Mouse (Mus musculus) ovary, postnatal 14 days (tissue): ENCODE results near the gene Jup.

Experiments
- DNase-seq: peaks from one replicate; pipeline ENCODE4 v3.0.0; 2022; ENCODE audit warnings: low spot score

Jup gene

GRCm38 (mm10) chr11:100397600-100398389 is at the start of gene Jup:
Gene Jup (minus strand): TSS chr11:100397763.
- DNase-seq = peak; percentile 97

- no peak for DNase-seq
These were observed 45.1 kb upstream of the Jup start for GRCm38 (mm10) chr11:100442625-100443024.

GRCm38 (mm10) chr11:100441797-100442196 is 44.2 kb upstream of the Jup start, which contains the start of the genes Nt5c3b and Klhl10:
Gene Nt5c3b (minus strand): TSS chr11:100441808.
Gene Klhl10 (plus strand): TSS chr11:100441917.
- no peak for DNase-seq

- DNase-seq = peak; percentile 80
These were observed 43.3 kb upstream of the Jup start for GRCm38 (mm10) chr11:100440691-100441522.

GRCm38 (mm10) chr11:100437901-100438300 is 40.3 kb upstream of the Jup start:
- DNase-seq = no peak

- DNase-seq = no peak
These were observed 38.2 kb upstream of the Jup start for GRCm38 (mm10) chr11:100435678-100436246.

GRCm38 (mm10) chr11:100432002-100432401 is 34.4 kb upstream of the Jup start:
- DNase-seq = no peak

- DNase-seq = no peak
These were observed 32.5 kb upstream of the Jup start for GRCm38 (mm10) chr11:100430052-100430451.

GRCm38 (mm10) chr11:100428612-100429199 is 31.1 kb upstream of the Jup start:
- DNase-seq = no peak

- DNase-seq = no peak
These were observed 29.3 kb upstream of the Jup start for GRCm38 (mm10) chr11:100426820-100427219.

GRCm38 (mm10) chr11:100425851-100426250 is 28.3 kb upstream of the Jup start:
- DNase-seq = peak; percentile 74

- DNase-seq = no peak
These were observed 26.3 kb upstream of the Jup start for GRCm38 (mm10) chr11:100423836-100424235.

- no peak for DNase-seq
These were observed 24.0 kb upstream of the Jup start for GRCm38 (mm10) chr11:100421537-100421936.

GRCm38 (mm10) chr11:100414914-100415822 is 17.6 kb upstream of the Jup start, which contains the start of gene Fkbp10:
Gene Fkbp10 (plus strand): TSS chr11:100415697.
- DNase-seq = peak; percentile 61

- peak; percentile 66 for DNase-seq
These were observed 16.7 kb upstream of the Jup start, which contains the start of gene P3h4 for GRCm38 (mm10) chr11:100414021-100414913. Gene P3h4 (minus strand): TSS chr11:100414836.

GRCm38 (mm10) chr11:100413541-100413940 is 16.0 kb upstream of the Jup start:
- DNase-seq = no peak

GRCm38 (mm10) chr11:100411736-100412135 is 14.2 kb upstream of the Jup start:
- no peak for DNase-seq

GRCm38 (mm10) chr11:100409686-100410085 is 12.1 kb upstream of the Jup start:
- DNase-seq = no peak

- no peak for DNase-seq
These were observed 11.4 kb upstream of the Jup start for GRCm38 (mm10) chr11:100408835-100409462.
